Mouse (Mus musculus): Measurements from ENCODE around the gene Tysnd1. TPM values are rescaled to one million over a fixed set of nuclear protein-coding genes. Genes with fewer than 3 reads are reported as not detected.

The Tysnd1 gene
- polyA plus RNA-seq, 1 experiment, result 28.4 TPM

DNA sequence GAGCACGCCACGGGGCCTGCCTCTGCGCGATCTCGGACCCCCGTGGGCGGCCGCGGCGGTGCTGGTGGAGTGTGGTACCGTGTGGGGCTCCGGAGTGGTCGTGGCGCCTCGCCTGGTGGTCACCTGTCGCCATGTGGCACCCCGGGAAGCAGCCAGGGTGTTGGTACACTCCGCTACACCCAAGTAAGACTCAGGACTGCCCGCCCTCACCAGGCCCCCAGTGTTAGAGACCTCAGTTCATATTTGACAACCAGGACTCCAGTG, 1.2 kb downstream of the Tysnd1 start:
- Histone ChIP-seq H3K27me3 (ENCODE audit: control insufficient read depth, insufficient read depth, low read length) (no peaks in the 10 kb centered on the region), H3K27ac (ENCODE audit: insufficient read depth, low read length) (no peak overlapping the region), H3K4me3 (replicated peaks; ENCODE audit: insufficient read depth, low read depth, low read length) (peak overlapping the region; percentile 87), H3K4me1 (ENCODE audit: control insufficient read depth, insufficient read depth, low read length) (peaks cover 9% of the 10 kb centered on the region; the same call in 1 of the 2 replicates)
- WGBS, result 7% methylated on average over 19 of the region's 19 CpGs
- DNase-seq, result peak; percentile 28 to 33
- TF ChIP-seq CTCF (IDR thresholded peaks at IDR 0.05; ENCODE audit: borderline replicate concordance, insufficient read depth, low read depth, low read length) (no peak), POLR2A (IDR thresholded peaks at IDR 0.05; ENCODE audit: borderline replicate concordance, insufficient read depth, low read length) (no peak)

GRCm38 (mm10) chr10:61697028-61697427, 1.7 kb downstream of the Tysnd1 start:
- no peak for DNase-seq
- TF ChIP-seq POLR2A (IDR thresholded peaks at IDR 0.05; ENCODE audit: borderline replicate concordance, insufficient read depth, low read length) (no peak), CTCF (IDR thresholded peaks at IDR 0.05; ENCODE audit: borderline replicate concordance, insufficient read depth, low read depth, low read length) (no peak)
- WGBS, result 87% methylated on average over 2 of the region's 2 CpGs

GRCm38 (mm10) chr10:61704663-61705062, 9.3 kb downstream of the Tysnd1 start:
- H3K27me3 ChIP-seq (ENCODE audit: control insufficient read depth, insufficient read depth, low read length), result no peaks in the 10 kb centered on the region
- DNase-seq, result no peak
- TF ChIP-seq POLR2A (IDR thresholded peaks at IDR 0.05; ENCODE audit: borderline replicate concordance, insufficient read depth, low read length) (no peak), CTCF (IDR thresholded peaks at IDR 0.05; ENCODE audit: borderline replicate concordance, insufficient read depth, low read depth, low read length) (no peak)
- no peaks in the 10 kb centered on the region for H3K4me1 ChIP-seq (ENCODE audit: control insufficient read depth, insufficient read depth, low read length)
- no peak overlapping the region for H3K4me3 ChIP-seq (replicated peaks; ENCODE audit: insufficient read depth, low read depth, low read length)
- 17% methylated on average over 4 of the region's 4 CpGs for WGBS
- H3K27ac ChIP-seq (ENCODE audit: insufficient read depth, low read length), result no peak overlapping the region

More at GRCm38 (mm10) chr10:61697028-61697427, 1.7 kb downstream of the Tysnd1 start:
- H3K4me1 ChIP-seq (ENCODE audit: control insufficient read depth, insufficient read depth, low read length), result peaks cover 9% of the 10 kb centered on the region; the same call in 1 of the 2 replicates
- H3K27ac ChIP-seq (ENCODE audit: insufficient read depth, low read length), result no peak overlapping the region
- H3K27me3 ChIP-seq (ENCODE audit: control insufficient read depth, insufficient read depth, low read length), result no peaks in the 10 kb centered on the region
- peak overlapping the region; percentile 32 for H3K4me3 ChIP-seq (replicated peaks; ENCODE audit: insufficient read depth, low read depth, low read length)

DNA sequence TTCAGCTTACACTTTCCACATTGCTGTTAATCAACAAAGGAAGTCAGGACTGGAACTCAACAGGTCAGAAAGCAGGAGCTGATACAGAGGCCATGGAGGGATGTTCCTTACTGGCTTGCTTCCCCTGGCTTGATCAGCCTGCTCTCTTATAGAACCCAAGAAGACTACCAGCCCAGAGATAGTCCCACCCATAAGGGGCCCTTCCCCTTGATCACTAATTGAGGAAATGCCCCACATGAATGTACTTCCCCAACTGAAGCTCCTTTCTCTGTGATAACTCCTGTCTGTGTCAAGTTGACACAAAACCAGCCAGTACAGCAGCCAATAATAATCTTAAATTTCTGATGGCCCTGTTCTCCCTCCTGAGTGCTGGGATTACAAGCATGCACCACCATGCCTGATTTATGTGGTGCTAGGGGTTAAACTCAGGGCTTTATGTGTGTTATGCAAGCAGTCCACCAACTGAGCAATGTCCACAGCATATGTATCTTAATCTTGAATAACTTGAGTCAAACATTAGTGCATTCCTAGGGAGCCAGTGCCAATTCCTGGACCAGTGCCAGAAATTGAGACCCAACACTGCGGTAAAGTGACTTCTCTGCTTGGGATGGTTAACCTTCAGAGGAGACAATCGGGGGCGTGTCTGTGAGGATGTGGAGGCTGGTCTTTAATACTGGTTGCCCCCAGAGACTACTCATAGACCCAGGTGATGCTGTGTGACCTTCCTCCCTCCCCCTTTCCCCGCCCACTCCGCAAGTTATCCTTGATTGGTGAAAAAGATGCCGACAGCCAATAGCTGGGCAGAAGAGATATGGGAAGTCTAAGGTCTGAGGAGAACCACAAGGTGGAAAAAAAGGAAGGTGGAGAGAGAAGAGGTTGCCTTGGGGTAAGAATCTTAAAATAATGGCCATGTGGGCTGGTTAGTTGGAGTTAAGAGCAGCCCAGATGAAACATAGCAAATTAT, 11.4 kb downstream of the Tysnd1 start:
- no peak overlapping the region for H3K4me3 ChIP-seq (replicated peaks; ENCODE audit: insufficient read depth, low read depth, low read length)
- WGBS, result 63% methylated on average over 6 of the region's 6 CpGs
- no peak for TF ChIP-seq CTCF (IDR thresholded peaks at IDR 0.05; ENCODE audit: borderline replicate concordance, insufficient read depth, low read depth, low read length)

GRCm38 (mm10) chr10:61713601-61714000, 18.3 kb downstream of the Tysnd1 start:
- Histone ChIP-seq H3K4me3 (replicated peaks; ENCODE audit: insufficient read depth, low read depth, low read length) (no peak overlapping the region), H3K27me3 (ENCODE audit: control insufficient read depth, insufficient read depth, low read length) (no peaks in the 10 kb centered on the region), H3K27ac (ENCODE audit: insufficient read depth, low read length) (no peak overlapping the region), H3K4me1 (ENCODE audit: control insufficient read depth, insufficient read depth, low read length) (peaks cover 3% of the 10 kb centered on the region; the same call in 1 of the 2 replicates)
- WGBS, result 87% methylated on average over 3 of the region's 3 CpGs
- TF ChIP-seq POLR2A (IDR thresholded peaks at IDR 0.05; ENCODE audit: borderline replicate concordance, insufficient read depth, low read length) (no peak), CTCF (IDR thresholded peaks at IDR 0.05; ENCODE audit: borderline replicate concordance, insufficient read depth, low read depth, low read length) (no peak)
- DNase-seq, result no peak

More for the DNA sequence above, 11.4 kb downstream of the Tysnd1 start:
- DNase-seq, result no peak
- H3K27me3 ChIP-seq (ENCODE audit: control insufficient read depth, insufficient read depth, low read length), result no peaks in the 10 kb centered on the region
- no peaks in the 10 kb centered on the region for H3K4me1 ChIP-seq (ENCODE audit: control insufficient read depth, insufficient read depth, low read length)
- H3K27ac ChIP-seq (ENCODE audit: insufficient read depth, low read length), result no peak overlapping the region

DNA sequence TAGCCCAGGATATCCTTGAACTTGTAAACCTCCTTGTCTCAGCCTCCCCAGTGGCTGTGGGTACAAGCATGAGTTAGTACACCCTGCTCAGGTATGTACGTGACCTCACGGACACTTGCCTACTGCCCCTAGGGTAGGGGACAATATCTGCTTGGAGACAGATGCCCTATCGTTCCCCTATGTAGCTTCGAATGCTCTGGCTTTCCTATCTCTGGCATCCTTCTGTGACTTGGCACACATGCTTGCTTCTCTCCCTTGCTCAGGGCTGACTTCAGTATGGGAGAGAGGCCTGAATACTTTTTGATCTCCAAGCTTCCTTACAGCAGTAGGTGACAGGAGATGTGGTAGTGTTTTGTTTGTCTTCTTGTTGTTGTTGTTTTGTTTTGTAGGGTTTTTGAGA, 18.8 kb downstream of the Tysnd1 start:
- Histone ChIP-seq H3K27me3 (ENCODE audit: control insufficient read depth, insufficient read depth, low read length) (no peaks in the 10 kb centered on the region), H3K4me1 (ENCODE audit: control insufficient read depth, insufficient read depth, low read length) (peaks cover 3% of the 10 kb centered on the region; the same call in 1 of the 2 replicates), H3K27ac (ENCODE audit: insufficient read depth, low read length) (no peak overlapping the region), H3K4me3 (replicated peaks; ENCODE audit: insufficient read depth, low read depth, low read length) (no peak overlapping the region)
- TF ChIP-seq POLR2A (IDR thresholded peaks at IDR 0.05; ENCODE audit: borderline replicate concordance, insufficient read depth, low read length), result no peak
- TF ChIP-seq CTCF (IDR thresholded peaks at IDR 0.05; ENCODE audit: borderline replicate concordance, insufficient read depth, low read depth, low read length), result no peak
- 71% methylated on average over 4 of the region's 4 CpGs for WGBS
- DNase-seq, result no peak

DNA sequence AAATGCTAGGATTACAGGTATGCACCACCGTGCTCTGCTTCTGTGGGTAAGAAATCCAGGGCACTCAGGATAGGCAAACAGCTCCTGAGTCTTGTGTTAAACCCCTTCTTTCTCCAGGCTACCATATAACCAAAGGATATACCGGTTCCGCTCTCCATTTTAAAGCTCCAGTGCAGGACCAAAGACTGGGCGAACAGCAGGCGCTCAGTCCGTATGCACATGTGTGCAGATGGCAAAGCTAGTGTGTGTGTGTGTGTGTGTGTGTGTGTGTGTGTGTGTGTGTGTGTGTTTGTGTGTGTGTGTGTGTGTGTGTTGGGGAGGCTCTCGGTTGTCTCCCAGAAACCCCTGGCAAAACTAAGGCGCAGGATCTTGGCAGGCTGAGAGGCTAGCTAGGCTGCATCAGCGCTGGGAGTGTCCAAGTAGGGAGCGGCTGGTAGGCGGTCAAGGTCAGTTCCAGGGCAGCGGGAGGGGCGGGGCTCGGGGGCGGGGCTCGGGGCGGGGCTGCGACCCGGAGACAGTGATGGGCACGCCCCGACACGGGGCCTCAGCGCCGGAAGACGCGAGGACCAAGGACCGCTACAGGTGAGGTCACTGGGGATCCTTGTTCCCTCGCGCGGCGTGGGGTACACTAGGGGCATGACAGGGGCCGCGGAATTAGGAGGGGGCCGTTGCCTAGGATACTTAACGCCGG, 19.6 kb downstream of the Tysnd1 start, which contains the start of gene Aifm2:
Gene Aifm2 (plus strand): TSS at position 493 of the 691 bp plus-strand sequence.
- DNase-seq, result peak; percentile 53 to 56
- TF ChIP-seq POLR2A (IDR thresholded peaks at IDR 0.05; ENCODE audit: borderline replicate concordance, insufficient read depth, low read length) (no peak), CTCF (IDR thresholded peaks at IDR 0.05; ENCODE audit: borderline replicate concordance, insufficient read depth, low read depth, low read length) (no peak)
- no peak within 1 kb of the TSS for H3K27ac ChIP-seq (ENCODE audit: insufficient read depth, low read length)
- peak within 1 kb of the TSS; percentile 75 for H3K4me3 ChIP-seq (replicated peaks; ENCODE audit: insufficient read depth, low read depth, low read length)
- H3K27me3 ChIP-seq (ENCODE audit: control insufficient read depth, insufficient read depth, low read length), result no peaks in the 10 kb centered on the region
- WGBS, result 9% methylated on average over 36 of the region's 36 CpGs
- H3K4me1 ChIP-seq (ENCODE audit: control insufficient read depth, insufficient read depth, low read length), result peaks cover 3% of the 10 kb centered on the region; the same call in 1 of the 2 replicates
